Mouse (Mus musculus): Measurements from ENCODE around the gene Aamp.
A peak's percentile ranks its signal among the peaks of the same experiment; 100 is the strongest.

Gene Aamp

GRCm38 (mm10) chr1:74300347-74301110 is 16.0 kb upstream of the Aamp start:
- DNase-seq = peak; percentile 16

GRCm38 (mm10) chr1:74298996-74299395 is 14.5 kb upstream of the Aamp start:
- no peak for DNase-seq

GRCm38 (mm10) chr1:74298157-74298750 is 13.7 kb upstream of the Aamp start:
- DNase-seq = no peak

- DNase-seq = no peak
Measured at GRCm38 (mm10) chr1:74297269-74297668, 12.7 kb upstream of the Aamp start.

GRCm38 (mm10) chr1:74296477-74296876 is 11.9 kb upstream of the Aamp start:
- no peak for DNase-seq

GRCm38 (mm10) chr1:74295456-74296171 is 11.1 kb upstream of the Aamp start:
- DNase-seq = peak; percentile 86

GRCm38 (mm10) chr1:74294733-74295455 is 10.4 kb upstream of the Aamp start:
- peak; percentile 1 for DNase-seq

- DNase-seq = peak; percentile 6
Measured at GRCm38 (mm10) chr1:74294090-74294643, 9.6 kb upstream of the Aamp start.

GRCm38 (mm10) chr1:74293306-74293960 is 8.9 kb upstream of the Aamp start:
- DNase-seq = peak; percentile 0

GRCm38 (mm10) chr1:74292331-74293020 is 7.9 kb upstream of the Aamp start:
- peak; percentile 0 for DNase-seq

- DNase-seq = no peak
Measured at GRCm38 (mm10) chr1:74290141-74290540, 5.6 kb upstream of the Aamp start.

GRCm38 (mm10) chr1:74289740-74290139 is 5.2 kb upstream of the Aamp start:
- no peak for DNase-seq

- DNase-seq = no peak
Measured at GRCm38 (mm10) chr1:74289248-74289647, 4.7 kb upstream of the Aamp start.

GRCm38 (mm10) chr1:74288327-74288726 is 3.8 kb upstream of the Aamp start:
- DNase-seq = no peak

GRCm38 (mm10) chr1:74286869-74287607 is 2.5 kb upstream of the Aamp start:
- DNase-seq = peak; percentile 43

- DNase-seq = no peak
Measured at GRCm38 (mm10) chr1:74285212-74286010, 873 bp upstream of the Aamp start.

- DNase-seq = peak; percentile 76
Measured at GRCm38 (mm10) chr1:74283686-74284463, 663 bp downstream of the Aamp start.

- no peak for DNase-seq
Measured at GRCm38 (mm10) chr1:74282896-74283625, 1.5 kb downstream of the Aamp start.

- no peak for DNase-seq
Measured at GRCm38 (mm10) chr1:74281886-74282285, 2.7 kb downstream of the Aamp start.

All from kidney, adult 9 months (tissue).